In the genomic region with DNA sequence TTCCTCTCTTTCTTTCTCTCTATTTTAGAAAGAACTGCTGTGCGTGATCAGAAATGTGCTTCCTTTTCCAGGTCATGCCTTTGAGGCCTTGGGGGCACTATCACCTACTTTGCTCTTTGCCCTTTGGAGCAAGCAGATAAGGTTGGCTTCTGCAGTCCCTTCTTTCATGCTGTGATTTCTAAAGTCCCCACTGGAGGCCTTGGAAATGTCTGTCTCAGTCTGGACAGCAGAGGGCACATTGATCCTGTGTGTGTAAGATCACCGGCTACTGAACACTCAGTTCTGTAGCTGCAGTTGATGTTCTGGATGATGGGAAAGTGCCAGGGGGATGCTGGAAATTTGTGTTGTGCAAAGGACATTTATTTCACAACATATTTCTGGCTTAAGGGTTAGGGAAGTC, we compare ENCODE assay signal across 10 mouse cellular contexts. TPM values are rescaled to one million over a fixed set of nuclear protein-coding genes. Genes with fewer than 3 reads are reported as not detected.
A peak's percentile ranks its signal among the peaks of the same experiment; 100 is the strongest.
DNase-seq lines count a peak whose midpoint lies in the region; ATAC-seq and TF ChIP-seq lines count a peak whose summit lies in the region.
"Had no signal": no experiment of that assay in that cellular context is flagged by ENCODE, and none has a peak within 500 bp of the region (broad histone marks: within the 10 kb centered on the region; RNA-seq: fewer than 3 reads in every experiment).

No protein-coding gene starts in this region.

- no peaks in the 10 kb centered on the region for H3K4me1 ChIP-seq in lung, postnatal 0 days (ENCODE audit: insufficient read depth, low read depth, low read length)
- no peaks in the 10 kb centered on the region for H3K4me1 ChIP-seq in liver, embryonic 14.5 days (replicated peaks; ENCODE audit: control insufficient read depth in 2 of 2, insufficient read depth in 2 of 2, low read length in 1 of 2)

- intact Hi-C loops in gastrocnemius, postnatal 14 days (cut with DNase I; ENCODE audit: low total_unique reads), result loop anchor here (10.0 kb wide), 1 partner anchor 198 kb away; no protein-coding TSS in a partner anchor

- H3K9ac ChIP-seq in lung, postnatal 0 days (replicated peaks; ENCODE audit: low read depth), result no peak overlapping the region
- H3K9ac ChIP-seq in liver, embryonic 14.5 days (replicated peaks), result no peak overlapping the region

- TF ChIP-seq POLR2A in brain, embryonic 14.5 days (IDR thresholded peaks at IDR 0.05; ENCODE audit: borderline replicate concordance, extremely low read depth, insufficient read depth, insufficient read length, poor library complexity, severe bottlenecking), result no peak

- DNase-seq in embryo, embryonic 10 days (ENCODE audit: low spot score), result peak; percentile 57
- no peak for DNase-seq in embryo, embryonic 9.5 days (ENCODE audit: extremely low spot score)
- DNase-seq in lung, postnatal 0 days (ENCODE audit: low spot score), result peak; percentile 32
- no peak for DNase-seq in lung, postnatal 25 days (ENCODE audit: low spot score)
- DNase-seq in brain, embryonic 14.5 days (ENCODE audit: low read depth), result peak; percentile 65
- no peak for DNase-seq in liver, embryonic 14.5 days (ENCODE audit: low read depth in 3 of 3, low spot score in 3 of 3)
- DNase-seq in spleen, postnatal 4 days (ENCODE audit: low spot score in 2 of 2), result no peak
- no peak for DNase-seq in gastrocnemius, postnatal 14 days

- H3K9me3 ChIP-seq in lung, postnatal 0 days (ENCODE audit: low read length), result no peaks in the 10 kb centered on the region
- H3K9me3 ChIP-seq in liver, embryonic 14.5 days (ENCODE audit: control insufficient read depth, low read length), result no peaks in the 10 kb centered on the region
- H3K9me3 ChIP-seq: G1E had no signal

- H3K4me3 ChIP-seq in lung, postnatal 0 days (ENCODE audit: low read depth, low read length), result no peak overlapping the region
- H3K4me3 ChIP-seq in liver, embryonic 14.5 days (ENCODE audit: insufficient read depth in 1 of 2, low read depth in 2 of 2, low read length in 2 of 2), result no peak overlapping the region
- H3K4me3 ChIP-seq: erythroblast, embryonic 14.5 days had no signal

- no peak overlapping the region for H3K27ac ChIP-seq in lung, postnatal 0 days (ENCODE audit: low read length)
- H3K27ac ChIP-seq in liver, embryonic 14.5 days, result no peak overlapping the region

- ATAC-seq in lung, postnatal 0 days, result no peak
- no peak for ATAC-seq in liver, embryonic 14.5 days (ENCODE audit: insufficient read depth)

- WGBS in lung, postnatal 0 days, result 37% methylated on average over 2 of the region's 2 CpGs
- 45% methylated on average over 2 of the region's 2 CpGs for WGBS in liver, embryonic 14.5 days (ENCODE audit: insufficient replicate concordance)

- H3K36me3 ChIP-seq in lung, postnatal 0 days (ENCODE audit: insufficient read depth, low read length), result no peaks in the 10 kb centered on the region
- H3K36me3 ChIP-seq in liver, embryonic 14.5 days (replicated peaks; ENCODE audit: control insufficient read depth, insufficient read depth, low read depth), result no peaks in the 10 kb centered on the region

- peak; percentile 69 for TF ChIP-seq CTCF in lung, postnatal 0 days (IDR thresholded peaks at IDR 0.05)
- TF ChIP-seq CTCF in brain, embryonic 14.5 days (IDR thresholded peaks at IDR 0.05; ENCODE audit: borderline replicate concordance, extremely low read depth, insufficient read depth, insufficient read length), result peak; percentile 56; the same call in 1 of the 2 replicates
- TF ChIP-seq CTCF in liver, embryonic 14.5 days (IDR thresholded peaks at IDR 0.05; ENCODE audit: low read depth), result peak; percentile 51

- H3K27me3 ChIP-seq in lung, postnatal 0 days (replicated peaks; ENCODE audit: insufficient read depth, low read length), result no peaks in the 10 kb centered on the region
- no peaks in the 10 kb centered on the region for H3K27me3 ChIP-seq in liver, embryonic 14.5 days (ENCODE audit: control insufficient read depth, insufficient read depth, low read length)

- H3K4me2 ChIP-seq in lung, postnatal 0 days (replicated peaks; ENCODE audit: low read depth, low read length), result no peak overlapping the region
- H3K4me2 ChIP-seq in liver, embryonic 14.5 days (ENCODE audit: low read depth), result no peak overlapping the region

- no peak for TF ChIP-seq EP300 in lung, postnatal 0 days (IDR thresholded peaks at IDR 0.05)
- no peak for TF ChIP-seq EP300 in liver, embryonic 14.5 days (IDR thresholded peaks at IDR 0.05; ENCODE audit: low read depth)

RNA-seq across cellular contexts. Expression of a gene that starts 22.8 kb away (rescaled TPM):
- 30.0 and 34.9 TPM in 2 replicates for polyA plus RNA-seq in lung, postnatal 0 days (2015; fragmentation: Nextera tagmentation; extraction: Ambion mirVana)
- 14.4 and 20.3 TPM in 2 replicates for polyA plus RNA-seq in brain, embryonic 14.5 days (2012; rRNA removed)
- 12.4 and 13.1 TPM in 2 replicates for polyA plus RNA-seq in liver, embryonic 14.5 days (2012; rRNA removed)
- 18.0 and 18.8 TPM in 2 replicates for polyA plus RNA-seq in liver, embryonic 14.5 days (2014; fragmentation: Nextera tagmentation; extraction: Ambion mirVana)
- 10 to 100 TPM; 17.2 to 18.8 TPM for total RNA-seq in gastrocnemius, postnatal 14 days (2021)

RNA-seq across cellular contexts. Expression of a gene that starts 23.0 kb away (rescaled TPM):
- 1.1 and 1.5 TPM in 2 replicates for polyA plus RNA-seq in lung, postnatal 0 days (2015; fragmentation: Nextera tagmentation; extraction: Ambion mirVana)
- 2.6 and 3.5 TPM in 2 replicates for polyA plus RNA-seq in brain, embryonic 14.5 days (2012; rRNA removed)
- 2.1 and 4.0 TPM in 2 replicates for polyA plus RNA-seq in liver, embryonic 14.5 days (2012; rRNA removed)
- 11.4 and 13.2 TPM in 2 replicates for polyA plus RNA-seq in liver, embryonic 14.5 days (2014; fragmentation: Nextera tagmentation; extraction: Ambion mirVana)
- under 1 TPM; 0.24 to 0.66 TPM for total RNA-seq in gastrocnemius, postnatal 14 days (2021)

Comparison
In these comparisons a context has a peak if more than half of its experiments do, and no peak if none do; other contexts are left out.
1. DNase-seq: peak in embryo, embryonic 10 days (single experiment), lung, postnatal 0 days (single experiment) and brain, embryonic 14.5 days (single experiment); none in embryo, embryonic 9.5 days (single experiment), lung, postnatal 25 days (single experiment), liver, embryonic 14.5 days (0 of 3), spleen, postnatal 4 days (0 of 2) and gastrocnemius, postnatal 14 days (single experiment).
2. Peak in every context shown above with its lines, with median percentiles within 50 percentile points of each other: CTCF ChIP-seq.